Mouse (Mus musculus) frontal cortex, postnatal 36 days (tissue): ENCODE measurements around the gene Emg1.
"Not testable (repeated sequence)": the region's sequence is repeated elsewhere in the genome, so short reads cannot be mapped to it uniquely, and the experiment has no call there.

Experiments
- DNase-seq, 2 experiments: peaks; one replicate each; pipeline ENCODE4 v3.0.0; 2022; ENCODE audit warnings: low spot score in 2 of 2

The Emg1 gene

DNA sequence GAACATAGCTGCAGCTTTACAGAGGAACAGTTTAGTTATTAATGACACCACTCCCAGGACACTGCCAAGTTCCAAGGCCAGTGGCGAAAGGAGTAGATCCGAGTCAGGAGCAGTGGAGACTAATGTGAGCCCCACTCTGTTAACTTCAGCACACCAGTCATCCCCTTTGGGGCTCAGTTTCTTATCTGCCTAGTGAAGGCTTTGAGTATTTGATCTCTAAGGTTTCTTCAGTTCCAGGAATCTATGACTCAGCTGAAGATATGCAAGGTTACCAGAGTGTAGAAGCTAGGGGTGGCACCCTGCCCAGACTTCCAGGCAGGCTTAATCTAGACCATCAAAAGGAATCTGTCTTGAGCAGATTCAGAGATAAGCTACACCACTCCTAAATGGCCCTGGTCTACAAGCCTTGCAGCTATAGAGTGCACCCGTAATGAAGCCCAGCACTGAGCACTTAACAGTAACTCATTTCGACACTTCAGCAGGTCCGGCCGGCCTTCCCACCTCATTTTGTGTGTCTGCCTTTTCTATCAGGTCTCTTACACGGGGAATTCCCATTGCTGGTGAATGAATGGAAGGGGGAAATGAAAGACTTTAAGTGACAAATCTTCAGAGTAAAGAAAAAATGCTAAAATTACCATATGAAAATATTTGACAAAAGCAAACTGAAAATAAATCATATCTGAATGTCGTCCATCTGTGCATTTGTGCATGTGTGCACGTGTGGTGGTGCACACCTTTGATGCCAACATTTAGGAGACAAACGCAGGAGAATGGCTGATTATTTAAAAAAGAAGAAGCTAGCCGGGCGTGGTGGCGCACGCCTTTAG lies 28.2 kb downstream of the Emg1 start:
- DNase-seq, result peak; percentile 43 to 53

DNA sequence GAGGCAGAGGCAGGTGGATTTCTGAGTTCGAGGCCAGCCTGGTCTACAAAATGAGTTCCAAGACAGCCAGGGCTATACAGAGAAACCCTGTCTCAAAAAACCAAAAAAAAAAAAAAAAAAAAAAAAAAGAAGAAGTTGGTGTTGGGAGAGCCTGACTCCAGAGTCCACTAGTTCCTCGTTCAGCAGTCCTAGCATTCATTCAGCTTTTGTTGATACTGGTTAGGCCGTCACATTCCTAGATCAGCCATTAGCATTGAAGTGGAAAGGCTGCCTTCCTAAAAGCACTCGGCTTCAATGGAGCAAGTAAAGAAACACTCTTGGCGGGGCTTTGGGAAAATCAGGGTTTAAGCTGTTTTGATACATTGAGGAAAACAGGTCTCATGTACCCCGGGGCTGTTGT lies 29.7 kb downstream of the Emg1 start:
- not testable (repeated sequence) for DNase-seq

DNA sequence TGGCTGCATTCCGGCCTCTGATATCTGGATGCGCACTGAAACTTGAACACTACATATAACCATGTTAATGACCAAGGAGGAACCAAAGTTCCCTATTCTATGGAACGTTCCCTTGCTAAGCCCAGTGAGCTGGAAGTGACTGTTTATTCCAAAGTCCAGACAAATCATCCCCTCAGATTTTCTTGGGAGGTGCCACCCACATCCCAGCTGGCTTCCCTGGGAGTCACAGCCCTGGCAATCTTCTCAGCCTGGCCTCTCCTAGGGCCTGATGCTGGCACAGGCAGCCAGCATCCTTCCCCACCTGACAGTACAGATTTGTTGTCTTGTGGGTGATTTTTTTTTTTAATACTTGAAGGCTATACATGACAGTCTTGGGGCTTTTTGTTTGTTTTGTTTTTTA lies 32.5 kb downstream of the Emg1 start:
- no peak for DNase-seq

DNA sequence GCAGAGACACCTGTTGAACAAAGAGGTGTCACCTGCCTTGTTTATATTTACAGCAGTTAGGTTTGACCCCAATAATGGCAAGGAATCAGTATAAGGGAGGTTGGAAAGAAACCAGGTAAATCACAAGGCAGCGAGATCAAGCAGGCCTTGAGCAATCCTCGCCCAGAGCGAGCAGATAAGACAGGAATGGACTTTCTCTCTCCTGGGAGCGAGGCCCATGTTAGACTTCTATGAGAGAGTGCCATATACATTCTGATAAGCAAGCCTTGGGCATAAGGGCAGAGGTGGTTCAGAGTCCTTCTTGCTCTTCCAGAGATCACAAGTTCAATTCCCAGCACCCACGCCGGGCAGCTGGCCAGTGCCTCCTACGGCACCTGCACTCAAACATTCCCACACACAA lies 33.2 kb downstream of the Emg1 start:
- no peak for DNase-seq

- no peak for DNase-seq
These were observed 35.8 kb downstream of the Emg1 start for GRCm38 (mm10) chr6:124676171-124676570.

DNA sequence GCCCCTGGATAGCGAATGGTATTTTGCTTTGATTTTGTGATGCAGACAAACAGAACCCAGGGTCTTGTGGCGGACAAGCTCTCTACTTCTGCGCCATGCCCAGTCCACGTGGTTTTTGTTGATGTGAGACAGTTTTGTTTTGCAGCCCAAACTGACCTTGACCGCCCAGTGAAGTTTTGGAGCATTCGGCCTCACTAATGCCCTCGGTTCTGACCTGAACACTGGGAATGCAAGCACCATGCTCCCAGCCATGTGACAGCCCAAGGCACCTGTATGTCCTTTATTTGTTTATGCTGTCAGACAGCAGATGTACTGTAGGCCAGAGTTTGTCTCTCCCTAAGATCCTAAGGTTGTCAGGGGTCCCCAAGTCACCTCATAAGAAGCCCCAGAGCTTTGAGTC lies 37.4 kb downstream of the Emg1 start:
- no peak for DNase-seq

DNA sequence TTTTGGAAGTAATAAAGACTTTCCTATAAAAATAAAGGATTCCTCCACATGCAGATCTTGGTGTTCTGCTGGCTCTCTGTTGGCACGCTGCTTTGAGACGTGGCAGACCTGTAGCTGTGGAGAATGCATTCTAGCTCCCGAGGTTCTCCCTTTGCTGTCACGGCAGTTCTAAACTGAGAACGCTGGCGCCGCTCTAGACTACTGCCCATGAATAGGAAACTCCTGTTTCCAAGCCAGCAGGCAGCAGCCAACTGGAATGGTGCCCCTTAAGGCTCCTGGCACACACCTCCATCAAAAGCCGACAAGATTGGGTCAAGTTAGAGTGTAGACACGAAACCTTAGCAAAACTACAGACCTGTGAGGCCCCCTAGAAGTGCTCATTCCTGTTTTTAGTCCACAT lies 38.4 kb downstream of the Emg1 start:
- peak; percentile 47 to 73 for DNase-seq

GRCm38 (mm10) chr6:124672100-124672499 lies 39.9 kb downstream of the Emg1 start:
- DNase-seq, result no peak

GRCm38 (mm10) chr6:124670281-124670900 lies 41.6 kb downstream of the Emg1 start:
- no peak for DNase-seq

DNA sequence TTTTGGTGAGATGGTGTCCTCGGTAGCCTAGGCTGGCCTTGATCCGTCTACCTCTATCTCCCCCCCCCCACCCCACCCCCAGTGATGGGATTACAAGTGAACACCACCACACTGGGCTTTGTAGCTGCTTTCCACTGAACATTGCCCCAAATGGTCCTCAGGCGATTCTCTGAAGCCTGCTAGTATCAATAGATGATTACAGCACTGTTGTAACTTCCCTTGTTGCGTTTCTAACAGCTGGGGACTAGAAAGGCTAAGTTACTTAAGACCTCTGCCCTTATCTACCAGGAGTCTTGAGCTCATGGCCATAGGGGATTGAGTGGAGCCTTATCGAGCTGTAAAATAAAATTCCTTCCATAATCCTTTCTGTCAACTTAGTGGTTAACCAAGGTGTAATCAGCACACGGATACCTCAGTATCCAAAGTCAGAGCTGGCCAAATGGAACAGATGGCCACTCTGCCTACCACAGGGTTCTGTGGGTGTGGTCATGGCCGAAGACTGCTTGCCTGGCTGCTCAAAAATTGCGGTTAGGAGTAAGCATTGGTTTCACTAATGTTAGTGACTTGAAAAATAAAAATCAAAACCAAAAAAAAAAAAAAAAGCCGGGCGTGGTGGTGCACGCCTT lies 42.6 kb downstream of the Emg1 start:
- no peak for DNase-seq

GRCm38 (mm10) chr6:124665011-124665410 lies 47.0 kb downstream of the Emg1 start:
- DNase-seq, result no peak

DNA sequence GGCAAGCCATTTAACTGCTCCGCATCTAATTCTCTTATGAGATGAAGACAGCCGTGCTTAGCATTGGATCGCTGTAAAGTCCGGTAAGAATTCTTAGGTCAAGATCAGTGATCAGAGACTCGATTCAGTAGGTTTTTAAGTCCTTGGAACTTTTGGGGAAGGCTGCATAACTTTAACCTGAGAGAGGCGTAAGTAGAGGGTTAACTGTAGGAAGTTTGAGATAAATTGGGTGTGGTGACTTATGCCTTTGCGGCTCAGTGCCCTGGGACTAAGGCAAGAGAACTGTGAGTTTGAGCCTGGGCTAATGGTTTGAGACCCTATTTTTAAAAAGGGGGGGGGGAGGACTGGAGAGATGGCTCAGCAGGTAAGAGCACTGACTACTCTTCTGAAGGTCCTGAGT lies 47.7 kb downstream of the Emg1 start:
- DNase-seq, result no peak

DNA sequence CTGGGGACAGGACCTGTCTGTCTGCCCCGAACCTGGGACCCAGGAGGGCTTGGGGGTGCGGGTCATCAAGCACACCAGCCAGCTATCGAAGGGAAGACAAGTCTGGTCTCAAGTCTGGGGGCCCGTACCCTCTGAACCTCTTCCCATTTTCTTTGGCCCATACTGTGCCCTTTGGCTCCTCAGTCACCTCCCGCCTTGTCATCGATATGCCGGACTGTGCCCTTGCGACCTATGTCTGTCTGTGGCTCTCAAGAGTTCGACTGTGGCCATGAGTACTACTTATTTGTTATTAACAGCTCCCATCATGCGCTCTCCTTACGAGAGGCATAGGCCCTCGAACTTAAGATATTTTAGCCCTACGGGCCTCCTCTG lies 48.6 kb downstream of the Emg1 start:
- DNase-seq, result no peak

GRCm38 (mm10) chr6:124662477-124663423 lies 49.2 kb downstream of the Emg1 start, which contains the start of gene Lpcat3:
Lpcat3 (plus strand) TSS chr6:124663027.
- DNase-seq, result peak; percentile 96 to 97

- no peak for DNase-seq
These were observed 50.0 kb downstream of the Emg1 start for GRCm38 (mm10) chr6:124661995-124662394.

GRCm38 (mm10) chr6:124661156-124661806 lies 50.7 kb downstream of the Emg1 start:
- DNase-seq, result no peak

DNA sequence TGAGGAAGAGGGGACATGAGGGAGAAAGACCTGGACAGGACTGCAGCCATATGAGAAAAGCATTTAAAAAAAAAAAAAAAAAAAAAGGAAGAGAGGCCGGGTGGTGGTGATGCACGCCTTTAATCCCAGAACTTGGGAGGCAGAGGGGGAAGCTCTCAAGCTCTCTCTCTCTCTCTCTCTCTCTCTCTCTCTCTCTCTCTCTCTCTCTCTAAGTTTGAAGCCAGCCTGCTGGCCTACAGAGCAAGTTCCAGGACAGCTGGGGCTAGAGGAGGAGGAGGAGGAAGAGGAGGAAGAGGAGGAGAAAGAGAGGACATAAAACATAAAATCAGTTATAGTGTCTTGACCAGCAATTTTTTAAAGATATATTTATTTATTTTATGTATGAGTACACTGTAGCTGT lies 53.9 kb downstream of the Emg1 start:
- no peak for DNase-seq

- DNase-seq, result no peak
These were observed 56.1 kb downstream of the Emg1 start for GRCm38 (mm10) chr6:124655893-124656292.
